Mouse (Mus musculus) cerebellum, postnatal 10 days (tissue): ENCODE data around the gene Celsr3.

Source experiments
- DNase-seq, 2 experiments: peaks; one replicate each; pipeline ENCODE4 v3.0.0; 2021; ENCODE audit warnings: mixed read lengths in 2 of 2

Celsr3 gene

GRCm38 (mm10) chr9:108858792-108859527 lies 32.8 kb downstream of the Celsr3 start:
- DNase-seq, result no peak
